Mouse (Mus musculus): ENCODE results near the gene Prx.

Gene Prx

DNA sequence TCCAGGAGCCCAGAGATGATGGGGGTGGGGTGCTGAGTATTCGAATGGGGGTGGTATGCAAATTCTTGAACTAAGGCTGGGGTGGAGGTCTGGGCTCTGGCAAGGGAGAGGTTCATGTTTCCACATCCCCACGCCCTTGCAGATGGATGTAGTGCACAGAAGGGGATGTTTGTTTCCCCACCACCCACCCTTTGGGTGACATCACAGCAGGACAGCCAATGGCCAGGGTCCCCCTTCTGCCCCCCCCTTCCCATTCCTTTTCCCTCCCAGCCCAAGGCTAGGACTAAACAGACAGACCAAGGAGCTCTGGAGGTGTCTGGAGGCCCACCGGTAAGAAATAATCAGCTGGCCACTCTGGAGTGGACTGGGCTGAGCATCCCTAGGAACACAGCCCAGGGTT lies at the start of gene Prx:
Gene Prx (plus strand): TSS at position 289 of the 400 bp plus-strand sequence.
- DNase-seq (ENCODE audit: low read depth, low spot score), result no peak

DNA sequence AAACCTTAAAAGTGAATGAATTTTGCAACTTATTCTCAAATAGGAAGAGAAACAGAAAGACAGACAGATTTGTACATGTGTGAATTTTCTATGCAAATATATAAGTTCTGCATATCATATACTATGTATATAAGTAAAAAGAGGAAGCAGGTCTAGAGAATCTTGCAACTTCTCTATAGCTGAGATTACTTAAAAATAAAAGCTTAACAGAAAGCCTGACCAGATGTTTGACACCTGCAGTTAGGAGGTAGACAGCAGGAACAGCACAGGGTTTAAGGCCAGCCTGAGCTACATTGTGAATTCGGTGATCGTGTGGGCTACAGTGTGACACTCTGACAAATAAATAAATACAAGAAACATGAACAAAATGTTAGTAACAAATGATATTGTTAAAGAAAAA lies 47.8 kb upstream of the Prx start:
- DNase-seq (ENCODE audit: low read depth, low spot score), result no peak

DNA sequence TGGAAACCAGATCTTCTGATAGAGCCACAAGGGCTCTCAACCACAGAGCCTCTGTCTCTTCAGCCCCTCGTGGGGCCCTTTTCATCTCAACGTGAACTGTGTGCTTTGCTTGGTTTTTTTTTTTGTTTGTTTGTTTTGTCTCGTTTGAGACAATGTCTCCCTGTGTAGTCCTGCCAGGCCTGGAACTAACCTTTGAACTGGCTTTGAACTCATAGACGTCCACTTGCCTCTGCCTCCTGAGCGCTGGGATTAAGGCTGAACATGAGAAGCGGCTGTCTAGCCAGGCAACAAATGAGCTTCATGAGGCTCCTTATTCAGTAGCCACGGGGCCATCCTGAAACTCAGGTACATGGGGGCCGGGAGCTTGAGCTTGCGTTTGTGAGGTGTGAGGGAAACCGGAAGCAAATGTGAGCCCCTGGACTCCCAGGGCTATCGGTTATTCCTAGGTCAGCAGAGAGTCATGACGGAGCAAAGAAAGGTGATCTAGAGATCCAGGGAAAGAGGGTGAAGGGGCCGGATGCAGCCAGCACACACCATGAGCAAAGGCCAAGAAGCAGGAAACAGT lies 46.8 kb upstream of the Prx start:
- no peak for DNase-seq (ENCODE audit: low read depth, low spot score)

DNA sequence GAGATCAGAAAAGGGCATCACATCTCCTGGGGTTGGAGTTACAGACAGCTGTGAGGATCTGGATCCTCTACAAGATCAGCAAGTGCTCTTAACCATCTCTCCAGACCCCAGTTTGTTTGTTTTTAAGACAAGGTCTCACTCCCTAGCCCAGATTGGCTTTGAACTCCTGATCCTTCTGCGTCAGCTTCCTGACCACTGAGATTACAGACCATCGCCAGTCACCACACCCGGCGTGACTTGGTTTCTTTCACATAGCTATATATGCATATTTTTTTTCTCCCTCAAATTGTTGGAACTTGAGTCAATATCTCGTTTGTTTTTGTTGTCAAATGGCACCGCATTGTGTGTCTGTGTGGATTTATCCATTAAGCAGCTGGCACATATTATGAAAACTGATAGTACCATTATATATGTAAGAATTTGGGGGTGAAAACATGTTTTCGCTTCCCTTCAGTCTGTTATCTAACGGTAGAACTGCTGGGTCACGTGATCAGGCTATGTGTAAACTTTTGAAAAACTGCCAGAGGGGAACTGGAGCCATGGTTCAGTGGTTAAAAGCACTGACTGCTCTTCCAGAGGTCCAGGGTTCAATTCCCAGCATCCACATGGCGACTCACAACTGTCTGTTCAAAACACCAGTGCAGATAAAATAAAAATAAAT lies 44.5 kb upstream of the Prx start:
- DNase-seq (ENCODE audit: low read depth, low spot score), result peak; percentile 58

DNA sequence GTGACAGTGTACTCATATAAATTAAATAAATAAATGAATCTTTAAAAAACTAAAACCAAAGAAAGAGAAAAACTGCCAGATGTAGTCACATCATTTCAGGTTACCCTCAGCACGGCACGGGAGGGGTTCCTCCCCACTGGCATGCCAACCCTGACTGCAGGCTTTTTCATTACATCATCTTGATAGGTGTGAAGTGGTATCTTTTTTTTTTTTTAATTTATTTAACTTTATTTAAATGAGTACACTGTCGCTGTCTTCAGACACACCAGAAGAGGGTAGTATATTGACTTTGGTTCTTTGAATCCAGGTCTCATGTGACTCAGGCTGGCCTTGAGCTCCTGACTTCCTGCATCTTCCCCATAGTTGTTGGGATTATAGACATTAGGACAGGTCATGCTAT lies 43.9 kb upstream of the Prx start:
- no peak for DNase-seq (ENCODE audit: low read depth, low spot score)

DNA sequence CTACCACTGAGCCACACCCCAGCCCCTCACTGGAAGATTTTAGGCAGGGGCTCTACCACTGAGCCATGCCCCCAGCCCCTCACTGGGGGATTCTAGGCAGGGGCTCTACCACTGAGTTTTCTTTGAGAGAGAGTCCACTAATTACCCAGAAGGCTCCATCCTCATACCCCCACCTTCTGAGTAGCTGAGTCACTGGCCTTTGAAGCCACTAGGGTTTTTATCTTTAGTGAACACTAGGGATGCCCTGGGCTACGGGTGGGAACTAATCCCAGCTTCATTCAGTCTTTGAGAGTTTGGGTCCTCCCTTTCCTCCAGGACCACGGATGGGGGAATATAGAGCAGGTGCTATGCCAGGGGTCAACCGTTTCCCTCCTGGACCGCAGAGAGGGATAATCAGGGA lies 40.5 kb upstream of the Prx start:
- DNase-seq (ENCODE audit: low read depth, low spot score), result no peak

DNA sequence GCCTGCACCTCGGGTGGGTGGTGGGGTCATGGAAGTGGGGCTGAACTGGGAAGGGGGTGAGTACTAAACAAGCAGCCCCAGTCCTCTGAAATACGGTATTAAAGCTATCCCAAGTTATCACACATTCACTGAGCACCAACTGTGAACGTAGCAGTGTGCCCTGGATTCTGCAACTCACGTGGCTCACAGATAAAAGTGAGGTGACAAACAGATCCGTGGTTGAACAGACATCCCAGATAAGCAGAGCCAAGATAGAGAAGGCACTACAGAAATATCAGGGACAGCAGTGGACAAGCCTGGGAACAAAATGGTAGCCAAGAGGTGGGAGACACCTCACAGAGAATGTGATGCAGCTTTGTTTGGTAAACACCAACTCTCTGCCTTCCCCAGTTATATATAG lies 39.5 kb upstream of the Prx start:
- no peak for DNase-seq (ENCODE audit: low read depth, low spot score)

DNA sequence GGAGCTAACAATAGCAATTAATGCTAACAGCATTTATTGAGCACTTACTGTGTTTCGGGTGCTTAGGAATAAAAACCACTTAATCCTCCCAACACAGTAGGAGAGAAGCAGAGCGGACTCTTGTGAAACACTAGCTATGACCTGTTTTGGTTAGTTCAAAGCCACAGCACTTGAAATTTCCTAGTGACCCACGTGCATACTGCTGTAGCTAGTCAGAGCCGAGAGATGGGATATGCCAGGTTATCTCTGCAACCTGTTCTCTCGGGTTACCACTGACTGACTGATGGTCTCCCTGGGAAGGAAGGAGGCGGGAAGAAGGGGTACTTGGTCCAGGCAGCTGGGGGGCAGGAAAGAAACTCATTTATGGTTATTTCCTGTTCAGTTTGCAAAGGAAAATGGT lies 38.6 kb upstream of the Prx start:
- DNase-seq (ENCODE audit: low read depth, low spot score), result no peak

DNA sequence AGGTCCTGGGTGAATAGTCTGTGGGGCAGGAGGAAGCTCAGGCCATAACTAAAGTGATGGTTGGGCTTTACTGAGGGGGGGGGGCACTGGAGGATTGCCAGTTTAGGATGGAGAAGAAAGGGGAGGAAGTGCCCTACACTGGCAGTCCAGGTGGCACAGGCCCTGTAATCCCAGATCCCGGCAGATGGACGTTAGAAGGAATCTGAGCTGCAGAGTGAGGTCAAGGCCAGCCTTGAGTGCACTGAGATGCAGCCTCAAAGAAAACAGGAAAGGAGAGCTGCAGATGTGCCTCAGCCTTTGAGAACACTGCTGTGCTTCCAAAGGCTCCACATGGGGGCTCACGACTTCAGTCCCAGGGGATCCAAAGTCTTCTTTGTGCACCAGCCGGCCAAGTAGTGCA lies 31.5 kb upstream of the Prx start:
- no peak for DNase-seq (ENCODE audit: low read depth, low spot score)

DNA sequence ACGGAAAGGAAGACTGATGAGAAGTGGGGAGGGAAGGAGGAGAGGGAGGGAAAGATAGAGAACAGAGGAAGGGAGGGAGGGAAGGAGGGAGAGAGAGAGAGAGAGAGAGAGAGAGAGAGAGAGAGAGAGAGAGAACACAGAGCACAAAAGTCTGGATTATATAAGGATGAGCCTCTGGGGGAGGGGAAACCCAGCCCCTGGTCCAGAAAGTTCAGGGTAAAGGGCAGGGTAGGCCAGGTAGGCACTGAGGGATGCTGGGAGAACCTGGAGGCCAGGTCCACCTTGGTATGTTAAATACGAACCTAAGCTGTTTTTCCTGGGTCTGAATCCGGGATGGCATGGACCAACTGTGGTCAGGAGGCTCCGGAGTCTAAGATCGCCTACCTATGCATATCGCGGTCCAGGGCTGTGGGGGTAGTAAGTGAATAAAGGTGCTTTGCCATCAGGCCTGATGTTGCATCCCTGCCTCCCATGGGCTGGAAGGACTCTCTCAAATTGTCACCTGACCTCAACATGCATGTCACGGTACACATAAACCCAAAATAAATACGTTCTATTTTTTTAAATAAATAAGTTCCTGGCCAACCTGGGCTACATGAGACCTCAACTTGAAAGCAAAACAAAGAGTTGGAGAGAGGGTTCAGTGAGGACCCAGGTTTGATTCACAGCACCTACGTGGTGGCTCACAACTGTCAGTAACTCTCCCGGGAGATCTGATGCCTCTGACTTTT lies 27.6 kb upstream of the Prx start:
- DNase-seq (ENCODE audit: low read depth, low spot score), result no peak

DNA sequence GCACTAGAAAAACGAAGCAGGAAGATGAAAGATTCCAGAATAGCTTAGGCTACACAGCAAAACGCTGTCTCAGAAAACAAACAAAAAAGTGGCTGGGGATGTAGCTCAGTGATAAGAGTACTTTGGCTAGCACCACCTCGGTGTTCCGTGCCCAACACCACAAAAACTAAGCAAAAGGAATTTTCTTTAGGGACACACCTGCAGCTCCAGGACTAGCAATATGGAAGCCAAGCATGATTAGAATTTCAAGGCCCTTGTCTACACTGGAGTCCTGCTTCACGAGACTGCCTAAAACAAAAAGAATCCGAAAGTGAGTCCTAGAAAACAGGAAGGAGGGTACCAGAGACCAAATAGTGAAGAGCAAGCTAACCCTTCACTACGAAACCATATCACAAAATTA lies 26.5 kb upstream of the Prx start:
- DNase-seq (ENCODE audit: low read depth, low spot score), result no peak

DNA sequence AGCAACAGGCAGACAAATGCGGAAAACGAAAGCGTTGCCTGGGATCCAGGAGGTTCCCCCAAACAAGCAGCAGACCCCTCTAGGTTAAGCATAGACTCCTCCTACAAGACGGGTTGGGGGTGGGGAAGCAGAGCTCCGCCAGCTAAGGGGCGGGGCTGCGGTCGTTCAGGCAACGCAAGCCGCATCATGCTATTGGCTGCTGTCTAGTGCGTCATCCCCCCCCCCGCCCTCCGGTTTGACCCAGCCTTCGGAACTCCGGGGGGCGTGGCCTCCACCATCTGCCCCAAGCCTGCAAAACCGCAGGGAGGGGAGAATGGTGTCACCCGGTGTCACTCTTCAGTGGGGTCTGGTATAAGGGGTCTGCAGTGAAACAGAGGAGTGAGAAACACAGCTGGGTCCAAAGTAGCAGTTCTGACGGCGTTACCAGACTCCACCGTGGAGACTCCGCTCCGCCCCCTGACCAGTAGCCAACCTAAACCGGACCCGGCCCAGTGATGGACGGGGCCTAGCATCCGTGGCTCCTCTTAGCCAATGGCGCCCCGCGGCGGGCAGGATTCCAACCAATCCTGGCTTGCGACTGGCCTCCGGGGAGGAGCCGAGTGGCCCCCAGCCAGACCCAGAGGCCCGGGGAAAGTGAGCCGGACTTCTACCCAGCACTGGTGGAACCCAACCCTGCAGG lies 25.8 kb upstream of the Prx start, which contains the start of gene Sertad3:
Gene Sertad3 (plus strand): TSS at position 613 of the 679 bp plus-strand sequence.
- peak; percentile 96 for DNase-seq (ENCODE audit: low read depth, low spot score)

DNA sequence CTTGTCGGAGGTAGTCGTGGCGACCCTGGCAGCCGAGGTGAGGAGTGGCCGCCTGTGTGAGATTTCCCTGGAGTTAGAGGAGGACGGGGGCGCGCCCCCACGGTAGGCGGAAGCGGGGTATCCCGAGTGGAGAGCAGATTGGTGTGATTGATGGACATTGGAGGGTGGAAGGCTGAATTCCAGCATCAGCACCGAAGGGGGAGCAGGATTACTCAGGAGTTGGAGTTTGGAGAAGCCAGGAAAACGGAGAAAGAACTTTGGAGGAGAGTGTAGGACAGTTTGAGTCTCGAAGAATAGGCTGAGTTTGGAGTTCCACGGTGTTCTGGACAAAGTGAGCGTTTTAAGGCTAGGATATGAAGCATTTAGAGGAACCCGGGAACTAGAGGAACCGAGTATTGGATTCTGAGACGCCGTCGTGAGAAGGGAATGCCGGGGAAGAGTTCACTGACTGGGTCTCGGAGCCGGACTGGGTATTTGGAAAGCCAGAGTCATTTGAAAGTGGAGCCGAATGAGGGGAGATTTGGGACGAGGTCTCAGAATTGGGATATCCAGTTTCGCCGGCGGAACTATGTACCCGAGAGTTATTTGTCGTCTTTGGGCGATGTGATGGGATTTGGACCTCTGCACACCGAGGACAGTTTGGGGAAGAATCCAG lies 25.2 kb upstream of the Prx start:
- DNase-seq (ENCODE audit: low read depth, low spot score), result no peak

DNA sequence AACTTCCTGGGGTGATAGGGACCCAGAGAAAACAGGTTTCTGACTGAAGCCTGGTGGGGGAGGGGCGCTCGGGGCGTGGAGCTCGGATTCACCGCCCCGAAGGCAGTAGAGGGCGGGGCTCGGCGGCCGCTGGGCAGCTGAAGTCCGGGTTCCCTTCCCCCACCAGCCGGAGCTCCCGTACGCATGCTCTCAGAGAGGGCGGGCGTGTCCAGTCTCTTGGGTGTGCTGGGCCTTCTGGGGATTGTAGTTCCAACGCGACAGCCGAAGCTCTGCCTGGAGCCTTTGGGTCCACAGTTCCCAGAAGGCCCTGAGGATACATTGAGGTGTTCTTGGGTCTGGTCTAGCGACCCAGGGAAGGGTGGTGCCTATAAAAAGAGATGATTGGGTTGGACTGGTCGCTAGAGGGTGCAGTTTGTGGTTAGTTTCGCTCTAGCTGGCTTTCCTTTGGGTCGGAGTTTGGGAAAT lies 24.6 kb upstream of the Prx start:
- DNase-seq (ENCODE audit: low read depth, low spot score), result peak; percentile 98

DNA sequence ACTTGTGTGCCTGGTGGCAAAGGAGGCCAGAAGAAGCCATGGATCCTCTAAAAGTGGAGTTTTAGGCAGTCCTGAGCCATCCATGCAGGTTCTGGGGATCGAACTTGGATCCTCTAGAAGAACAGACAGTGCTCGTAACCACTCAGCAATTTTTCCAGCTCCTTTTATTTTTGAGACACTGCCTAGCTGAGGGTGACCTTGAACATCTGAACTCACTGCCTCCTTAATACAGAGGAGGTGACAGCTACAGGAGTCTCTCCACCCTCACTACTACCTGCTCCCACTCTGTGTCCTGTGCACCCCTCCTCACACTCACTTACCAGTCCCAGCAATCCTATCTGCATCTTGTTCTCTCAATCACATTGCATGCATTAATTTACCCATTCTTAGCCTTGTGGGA lies 23.5 kb upstream of the Prx start:
- no peak for DNase-seq (ENCODE audit: low read depth, low spot score)

DNA sequence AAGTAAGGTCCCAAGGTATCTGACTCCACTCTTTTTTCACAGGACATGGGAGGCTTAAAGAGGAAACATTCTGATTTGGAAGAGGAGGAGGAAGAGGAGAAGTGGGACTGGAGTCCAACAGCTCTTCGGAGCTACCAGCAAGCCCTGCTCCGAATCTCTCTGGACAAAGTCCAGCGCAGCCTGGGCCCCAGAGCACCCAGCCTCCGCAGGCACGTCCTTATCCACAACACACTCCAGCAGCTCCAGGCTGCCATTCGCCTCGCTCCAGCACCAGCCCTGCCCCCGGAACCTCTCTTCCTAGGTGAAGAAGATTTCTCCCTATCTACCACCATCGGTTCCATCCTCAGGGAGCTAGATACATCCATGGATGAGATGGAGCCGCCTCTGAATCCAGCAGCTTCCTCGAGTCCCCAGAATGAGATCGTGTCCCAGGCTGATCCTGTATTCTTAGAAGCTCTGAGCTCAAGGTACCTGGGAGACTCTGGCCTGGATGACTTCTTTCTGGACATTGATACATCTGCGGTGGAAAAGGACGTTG lies 23.0 kb upstream of the Prx start:
- DNase-seq (ENCODE audit: low read depth, low spot score), result no peak

DNA sequence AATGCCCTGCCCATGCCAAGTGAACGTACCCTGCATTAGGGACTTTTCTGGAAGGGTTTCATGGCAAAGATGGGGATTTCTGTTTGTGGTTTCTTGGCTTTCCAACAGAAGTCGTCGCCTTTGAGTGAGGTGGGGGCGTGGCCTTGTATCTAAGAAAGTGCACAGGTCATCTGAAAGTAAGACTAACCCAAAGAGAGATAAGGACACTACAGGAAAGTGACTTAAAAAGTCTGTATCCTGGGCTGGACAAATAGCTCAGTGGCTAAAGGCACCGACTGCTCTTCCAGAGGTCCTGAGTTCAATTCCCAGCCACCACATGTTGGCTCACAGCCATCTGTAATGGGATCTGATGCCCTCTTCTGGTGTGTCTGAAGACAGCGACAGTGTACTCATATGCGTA lies 20.6 kb upstream of the Prx start:
- DNase-seq (ENCODE audit: low read depth, low spot score), result no peak

DNA sequence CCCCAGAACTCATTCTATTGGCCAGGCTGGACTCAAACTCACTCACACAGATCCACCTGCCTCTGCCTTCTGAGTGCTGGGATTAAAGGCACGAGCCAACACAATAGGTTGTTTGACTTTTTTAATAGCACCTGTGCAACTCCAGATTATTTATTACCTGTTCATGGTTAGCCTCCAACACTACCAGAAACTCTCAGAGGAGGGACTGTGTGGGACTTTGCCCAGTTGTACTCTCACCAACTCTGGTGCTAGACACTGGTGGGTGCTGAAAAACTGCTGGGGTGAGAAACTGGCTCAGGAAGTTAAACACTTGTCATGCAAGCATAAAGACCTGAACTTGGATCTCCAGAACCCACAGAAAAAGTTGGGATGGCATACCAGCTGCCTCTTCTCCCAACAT lies 19.4 kb upstream of the Prx start:
- no peak for DNase-seq (ENCODE audit: low read depth, low spot score)

DNA sequence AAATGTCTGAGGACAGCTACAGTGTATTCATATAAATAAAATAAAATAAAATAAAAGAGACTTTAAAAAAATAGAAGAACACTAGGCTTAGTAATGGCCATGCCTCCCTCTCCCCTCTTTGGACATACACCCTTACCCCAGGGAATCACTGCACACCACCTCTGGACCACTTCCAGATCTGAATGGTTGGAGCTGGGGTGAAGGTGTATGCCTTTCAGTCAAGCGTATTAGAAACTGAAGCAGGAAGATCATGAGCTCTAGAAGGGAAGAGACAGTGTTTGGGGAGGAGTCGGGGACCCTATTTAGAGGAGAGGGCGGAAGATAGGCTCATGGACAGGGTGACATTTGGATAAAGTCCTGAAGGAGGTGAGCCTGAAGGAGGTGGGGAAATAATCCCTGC lies 18.6 kb upstream of the Prx start:
- DNase-seq (ENCODE audit: low read depth, low spot score), result no peak

DNA sequence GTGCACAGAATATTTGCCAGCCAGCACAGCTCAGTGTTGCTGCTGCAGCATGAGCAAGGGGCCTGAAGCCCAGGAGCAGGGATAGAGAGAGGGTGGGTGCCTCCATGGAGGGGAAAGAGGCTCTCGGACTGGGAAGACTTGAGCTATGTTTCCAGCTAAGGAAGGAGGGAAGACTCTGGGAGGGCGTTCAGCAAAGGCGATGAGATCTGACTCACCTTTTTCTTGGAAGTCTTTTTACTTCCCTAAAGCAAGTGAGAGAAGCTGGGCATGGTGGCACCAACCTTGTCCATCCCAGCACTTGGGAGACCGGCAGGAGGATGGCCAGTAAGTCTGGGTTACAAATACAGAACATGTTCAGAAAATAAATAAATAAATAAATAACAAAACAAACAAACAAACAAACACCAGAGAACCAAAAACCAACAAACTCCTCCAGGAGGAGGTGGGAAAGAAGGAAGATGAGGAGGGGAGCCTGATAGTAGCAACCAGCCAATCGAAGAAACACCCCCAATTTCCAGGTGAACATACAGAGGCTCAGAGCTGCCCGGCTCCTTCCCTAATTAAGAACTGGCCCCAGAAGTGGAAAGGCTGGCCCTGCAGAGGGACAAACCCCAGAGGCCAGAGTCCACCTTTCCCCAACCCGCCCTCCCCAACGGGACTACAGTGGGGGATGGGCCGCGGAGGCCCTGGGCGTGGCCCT lies 18.0 kb upstream of the Prx start:
- no peak for DNase-seq (ENCODE audit: low read depth, low spot score)

DNA sequence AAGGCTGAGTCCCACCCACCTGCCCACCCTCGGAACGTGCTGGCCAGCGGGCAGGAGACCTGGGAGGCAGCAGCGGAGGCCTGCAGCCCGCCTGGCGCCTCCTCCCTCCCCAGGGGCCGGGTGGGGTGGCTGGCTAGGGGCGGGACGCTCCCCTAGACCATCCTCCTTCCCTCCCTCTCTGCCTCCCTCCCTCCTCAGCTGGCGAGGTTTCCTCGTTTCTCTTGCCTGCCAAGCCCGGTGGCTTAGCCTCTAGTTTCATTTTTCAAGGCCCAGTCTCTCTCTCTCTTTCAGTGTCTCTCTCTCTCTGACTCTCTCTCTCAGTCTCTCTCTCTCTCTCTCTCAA lies 17.5 kb upstream of the Prx start:
- peak; percentile 70 for DNase-seq (ENCODE audit: low read depth, low spot score)

Data from c-Kit-negative CD71-positive TER-119-positive erythroid progenitor cells, embryonic 14.5 days (primary cell).